Mouse (Mus musculus) liver, adult 2 months (tissue): ENCODE measurements around the gene Il2ra. TPM values are rescaled to one million over a fixed set of nuclear protein-coding genes. Genes with fewer than 3 reads are reported as not detected.

Experiments used
- DNase-seq: peaks from one replicate; pipeline ENCODE4 v3.0.0-alpha.2; 2011; ENCODE audit warnings: low read depth, low spot score; ENCODE audit errors: extremely low read depth
- H3K27ac ChIP-seq: fragments of 200-500 bp; replicated peaks from 2 replicates; pipeline ENCODE4 v1.5.1; 2012; ENCODE audit warnings: low read depth, mild to moderate bottlenecking, control low read depth, inconsistent platforms, low read length; ENCODE audit not compliant: insufficient read depth
- H3K27me3 ChIP-seq: fragments of 200-500 bp; 2 replicates; pipeline ENCODE4 v1.6.1; 2012; ENCODE audit warnings: mild to moderate bottlenecking, moderate library complexity, low read length, inconsistent platforms; ENCODE audit not compliant: control insufficient read depth, insufficient read depth
- H3K36me3 ChIP-seq: fragments of 200-500 bp; 2 replicates; pipeline ENCODE4 v1.6.1; 2012; ENCODE audit warnings: low read length, inconsistent platforms; ENCODE audit not compliant: control insufficient read depth, insufficient read depth
- H3K4me1 ChIP-seq: fragments of 200-500 bp; 2 replicates; pipeline ENCODE4 v1.6.1; 2011; ENCODE audit warnings: low read length; ENCODE audit not compliant: control insufficient read depth, insufficient read depth
- H3K4me3 ChIP-seq: fragments of 200-500 bp; 2 replicates; pipeline ENCODE4 v1.5.1; 2011; ENCODE audit warnings: low read depth, mild to moderate bottlenecking, control low read depth, low read length, moderate library complexity; ENCODE audit not compliant: insufficient read depth
- H3K79me2 ChIP-seq: fragments of 200-500 bp; 2 replicates; pipeline ENCODE4 v1.6.1; 2012; ENCODE audit warnings: inconsistent platforms, mild to moderate bottlenecking, low read length, moderate library complexity; ENCODE audit not compliant: control insufficient read depth, insufficient read depth
- H3K9ac ChIP-seq: fragments of 200-500 bp; 2 replicates; pipeline ENCODE4 v1.6.1; 2012; ENCODE audit warnings: low read depth, mild to moderate bottlenecking, control low read depth, inconsistent platforms, low read length
- CTCF ChIP-seq: fragments of 200-500 bp; IDR thresholded peaks from 2 replicates; pipeline ENCODE4 v1.5.1; 2011; ENCODE audit warnings: low read depth, low read length, control low read depth
- POLR2A ChIP-seq: fragments of 200-500 bp; IDR thresholded peaks from 2 replicates; pipeline ENCODE4 v1.6.1; 2011; ENCODE audit warnings: low read length, control low read depth; ENCODE audit not compliant: insufficient read depth; ENCODE audit errors: extremely low read depth
- WGBS: fragments of 180-500 bp; shearing (Covaris S2); methylation state at CpG from one replicate; pipeline ENCODE4 v1.1.7; 2018; 5-methylcytosine and 5-hydroxymethylcytosine counted together
- polyA plus RNA-seq: library from polyadenylated mRNA; depleted of rRNA; stranded (reverse); fragments of >200 nt; gene quantifications from 2 replicates; pipeline ENCODE4 v1.2.3, GENCODE M21; 2012
- total RNA-seq: library from RNA; depleted of rRNA; stranded (reverse); fragments of >200 nt; gene quantifications from 2 replicates; pipeline ENCODE4 v1.2.3, GENCODE M21; 2014

The Il2ra gene
- total and polyA plus RNA-seq, 2 experiments: 0.04 to 0.09 TPM

DNA sequence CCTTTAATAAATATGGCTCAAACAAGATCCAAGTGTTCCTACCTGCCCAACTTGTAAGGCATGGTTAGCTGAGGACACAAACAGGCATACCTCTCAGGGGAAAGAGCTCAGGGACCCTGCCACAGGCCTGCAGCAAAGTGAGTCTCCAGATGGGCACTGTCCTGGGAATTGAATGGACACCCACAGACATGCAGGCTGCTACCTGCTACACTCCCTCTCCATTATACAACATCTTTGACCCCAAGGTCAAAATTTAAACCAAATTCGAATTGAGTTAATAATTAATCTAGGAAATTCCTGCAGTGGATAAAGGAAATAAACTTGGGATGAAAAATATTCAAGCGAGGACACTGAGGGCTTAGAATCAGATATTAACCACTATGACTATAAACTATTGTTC, 53.3 kb downstream of the Il2ra start:
- TF ChIP-seq CTCF (no peak), POLR2A (peak; percentile 43; the same call in 1 of the 2 replicates)
- Histone ChIP-seq H3K27me3 (no peaks in the 10 kb centered on the region), H3K4me1 (peaks cover 32% of the 10 kb centered on the region), H3K4me3 (peak overlapping the region; percentile 43), H3K36me3 (no peaks in the 10 kb centered on the region), H3K9ac (peak overlapping the region; percentile 88), H3K27ac (peak overlapping the region; percentile 99), H3K79me2 (peaks cover 5% of the 10 kb centered on the region; the same call in 1 of the 2 replicates)
- WGBS: 17% methylated on average over 2 of the region's 2 CpGs
- peak; percentile 87 for DNase-seq

DNA sequence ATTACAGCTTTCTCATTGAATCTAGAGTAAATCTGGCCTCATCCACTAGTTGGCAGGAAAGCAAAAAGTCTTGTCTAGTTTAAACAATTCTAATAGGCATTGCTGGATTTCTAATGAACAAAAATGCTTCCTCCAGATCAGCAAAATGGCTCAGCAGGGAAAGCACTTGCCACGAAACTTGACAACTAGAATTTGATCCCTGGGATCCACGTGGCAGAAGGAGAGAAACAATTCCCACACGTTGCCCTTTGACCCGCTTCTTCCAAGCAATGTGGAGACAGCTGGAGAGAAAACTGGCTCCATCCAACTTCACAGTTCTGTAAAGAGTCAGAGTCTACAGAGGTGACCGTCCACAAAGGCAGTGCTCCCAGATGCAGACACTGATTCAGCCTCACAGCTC, 56.4 kb downstream of the Il2ra start:
- Histone ChIP-seq H3K79me2 (peaks cover 5% of the 10 kb centered on the region; the same call in 1 of the 2 replicates), H3K36me3 (no peaks in the 10 kb centered on the region), H3K27ac (no peak overlapping the region), H3K9ac (no peak overlapping the region), H3K4me1 (peaks cover 24% of the 10 kb centered on the region), H3K27me3 (no peaks in the 10 kb centered on the region), H3K4me3 (no peak overlapping the region)
- TF ChIP-seq CTCF (no peak), POLR2A (no peak)
- DNase-seq: peak; percentile 94
- WGBS: 12% methylated on average over 5 of the region's 5 CpGs

DNA sequence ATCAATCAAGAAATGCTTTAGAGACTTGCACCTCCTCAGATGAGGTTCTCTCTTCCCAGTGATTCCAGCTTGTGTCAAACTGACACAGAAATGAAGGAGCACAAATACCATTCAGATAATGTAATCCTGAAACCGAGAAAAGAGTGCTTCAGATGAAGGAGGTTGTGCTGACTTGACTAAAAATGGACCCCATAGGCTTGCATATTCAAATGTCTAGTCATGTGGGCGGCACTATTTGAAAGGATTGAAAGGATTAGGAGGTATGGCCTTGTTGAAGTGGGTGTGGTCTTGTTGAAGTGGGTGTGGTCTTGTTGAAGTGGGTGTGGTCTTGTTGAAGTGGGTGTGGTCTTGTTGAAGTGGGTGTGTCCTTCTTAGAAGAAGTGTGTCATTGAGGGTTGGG, 57.3 kb downstream of the Il2ra start:
- WGBS: 91% methylated on average over 2 of the region's 2 CpGs
- Histone ChIP-seq H3K9ac (no peak overlapping the region), H3K36me3 (no peaks in the 10 kb centered on the region), H3K4me3 (no peak overlapping the region), H3K27me3 (no peaks in the 10 kb centered on the region), H3K79me2 (peaks cover 5% of the 10 kb centered on the region; the same call in 1 of the 2 replicates), H3K4me1 (peaks cover 23% of the 10 kb centered on the region), H3K27ac (peak overlapping the region; percentile 55)
- TF ChIP-seq POLR2A (no peak), CTCF (no peak)
- DNase-seq: no peak

DNA sequence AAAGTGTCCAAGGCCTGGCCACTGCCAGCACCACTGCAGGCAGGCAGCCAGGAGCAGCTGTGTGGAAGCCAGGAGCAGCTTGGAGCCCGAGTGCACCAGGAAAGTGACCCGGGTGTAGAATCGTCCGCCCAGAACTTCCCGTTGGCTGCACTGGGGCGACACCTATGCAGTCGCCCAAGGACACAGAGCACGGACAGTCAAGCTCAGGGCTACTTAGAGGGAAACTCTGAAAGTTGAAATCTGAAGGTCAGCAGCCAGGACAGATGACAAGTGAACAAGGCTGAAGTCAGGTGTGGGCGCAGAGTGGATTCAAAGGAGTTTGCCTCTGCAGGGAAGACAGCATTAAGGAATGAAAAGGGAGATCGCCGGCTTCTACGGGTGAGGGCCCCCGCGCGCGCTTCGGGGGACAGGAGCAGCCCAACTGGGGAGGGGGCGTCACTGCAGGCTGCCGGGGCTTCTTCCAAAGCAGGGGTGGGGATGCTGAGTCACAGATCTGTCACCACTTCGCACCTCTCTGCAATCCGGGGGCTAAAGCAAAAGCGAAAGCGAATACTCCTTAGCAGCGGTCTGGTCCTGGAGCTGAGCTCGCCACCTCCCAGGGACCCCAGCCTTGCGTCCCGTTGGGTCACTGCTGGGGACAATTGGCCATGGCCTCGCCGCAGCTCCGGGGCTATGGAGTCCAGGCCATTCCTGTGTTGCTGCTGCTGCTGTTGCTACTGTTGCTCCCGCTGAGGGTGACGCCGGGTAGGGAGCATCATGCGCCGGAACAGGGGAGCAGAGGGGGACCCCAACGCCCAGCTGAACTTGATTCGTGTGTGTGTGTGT, 62.8 kb downstream of the Il2ra start, which contains the start of gene Il15ra:
Gene Il15ra, plus strand, starts transcription at position 90 of the 825 bp plus-strand sequence.
- Histone ChIP-seq H3K27ac (peak within 1 kb of the TSS; percentile 90), H3K4me3 (peak within 1 kb of the TSS; percentile 84), H3K27me3 (no peaks in the 10 kb centered on the region), H3K36me3 (peaks cover 10% of the 10 kb centered on the region; the same call in 1 of the 2 replicates), H3K9ac (peak within 1 kb of the TSS; percentile 94), H3K4me1 (peaks cover 24% of the 10 kb centered on the region), H3K79me2 (peaks cover 24% of the 10 kb centered on the region)
- peak; percentile 50; the same call in 1 of the 2 replicates for TF ChIP-seq POLR2A
- TF ChIP-seq CTCF: no peak
- 1% methylated on average over 37 of the region's 37 CpGs for WGBS
- peak; percentile 93 for DNase-seq

DNA sequence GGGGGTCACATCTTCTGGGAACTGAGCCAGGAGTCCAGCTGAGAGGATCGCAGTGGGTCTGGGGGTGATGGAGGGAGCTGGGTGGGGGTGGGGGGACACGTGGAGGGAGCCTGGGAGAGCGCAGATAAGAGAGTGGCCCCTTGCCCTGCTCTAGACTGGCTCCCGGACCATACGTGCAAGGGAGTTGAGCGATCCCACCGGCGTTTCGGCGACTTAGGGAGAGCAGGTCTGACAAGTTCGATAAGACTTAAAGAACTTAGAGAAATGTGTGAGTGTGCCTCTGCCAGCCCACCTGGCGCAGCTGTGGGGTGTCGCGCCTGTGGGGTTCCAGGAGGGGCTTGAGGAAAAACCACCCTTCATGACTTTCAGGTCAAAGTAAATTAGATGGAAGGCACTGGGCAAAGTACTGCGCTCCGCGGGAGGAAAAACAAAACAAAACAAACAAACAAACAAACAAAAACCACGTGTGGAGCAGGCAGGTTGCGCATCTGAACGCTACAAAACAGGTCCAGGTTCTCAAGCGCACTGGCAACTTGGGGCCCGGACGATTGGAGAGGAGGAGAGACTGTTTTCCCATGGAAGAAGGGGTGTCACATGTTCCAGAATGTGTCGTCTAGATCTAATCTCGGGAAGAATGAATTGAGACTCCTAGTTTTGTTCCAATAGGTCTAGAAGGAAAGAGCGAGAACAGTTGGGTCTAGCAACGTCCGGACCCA, 63.6 kb downstream of the Il2ra start:
- peak overlapping the region; percentile 84 for H3K4me3 ChIP-seq
- peak; percentile 77 for DNase-seq
- WGBS: 1% methylated on average over 28 of the region's 28 CpGs
- peaks cover 24% of the 10 kb centered on the region for H3K79me2 ChIP-seq
- H3K36me3 ChIP-seq: peaks cover 10% of the 10 kb centered on the region; the same call in 1 of the 2 replicates
- H3K27ac ChIP-seq: peak overlapping the region; percentile 90
- 0 out of 2 replicates have a peak, but pooled peaks have one; percentile 5 for TF ChIP-seq POLR2A
- TF ChIP-seq CTCF: no peak
- H3K9ac ChIP-seq: peak overlapping the region; percentile 94
- H3K4me1 ChIP-seq: peaks cover 24% of the 10 kb centered on the region
- H3K27me3 ChIP-seq: no peaks in the 10 kb centered on the region
